Mouse (Mus musculus) ES-Bruce4 (cell line): ENCODE data around the gene Ripply2. TPM values are rescaled to one million over a fixed set of nuclear protein-coding genes. Genes with fewer than 3 reads are reported as not detected.
A peak's percentile ranks its signal among the peaks of the same experiment; 100 is the strongest.
"Not testable (repeated sequence)": the region's sequence is repeated elsewhere in the genome, so short reads cannot be mapped to it uniquely, and the experiment has no call there.

Experiments
- H3K27ac ChIP-seq: 2 replicates; pipeline ENCODE4 v1.5.1; 2012; ENCODE audit warnings: low read length, inconsistent platforms; ENCODE audit not compliant: insufficient read depth
- H3K27me3 ChIP-seq: 2 replicates; pipeline ENCODE4 v1.6.1; 2012; ENCODE audit warnings: mild to moderate bottlenecking, low read length, inconsistent platforms; ENCODE audit not compliant: control insufficient read depth, poor library complexity, insufficient read depth, severe bottlenecking
- H3K36me3 ChIP-seq: 2 replicates; pipeline ENCODE4 v1.6.1; 2012; ENCODE audit warnings: inconsistent platforms, mild to moderate bottlenecking, low read length, moderate library complexity; ENCODE audit not compliant: control insufficient read depth, poor library complexity, insufficient read depth, severe bottlenecking
- H3K4me1 ChIP-seq: one replicate; pipeline ENCODE4 v1.8.1; 2011; ENCODE audit warnings: low read length; ENCODE audit not compliant: control insufficient read depth, insufficient read depth
- H3K4me3 ChIP-seq: 2 replicates; pipeline ENCODE4 v1.5.1; 2011; ENCODE audit warnings: low read depth, mild to moderate bottlenecking, low read length
- H3K9ac ChIP-seq: 2 replicates; pipeline ENCODE4 v1.6.1; 2012; ENCODE audit warnings: low read depth, mild to moderate bottlenecking, inconsistent platforms; ENCODE audit not compliant: poor library complexity, severe bottlenecking
- H3K9me3 ChIP-seq: replicated peaks from 2 replicates; pipeline ENCODE4 v1.6.1; 2012; ENCODE audit warnings: mild to moderate bottlenecking, low read length, inconsistent platforms; ENCODE audit not compliant: control insufficient read depth, poor library complexity, insufficient read depth, severe bottlenecking
- CTCF ChIP-seq: IDR thresholded peaks from one replicate; pipeline ENCODE4 v1.8.1; 2011; ENCODE audit warnings: low read depth, low read length
- EP300 ChIP-seq: IDR thresholded peaks from 2 replicates; pipeline ENCODE4 v1.6.1; 2011; ENCODE audit warnings: low read depth, low read length; ENCODE audit not compliant: insufficient read depth
- POLR2A ChIP-seq: IDR thresholded peaks from one replicate; pipeline ENCODE4 v1.8.1; 2011; ENCODE audit warnings: low read length; ENCODE audit not compliant: insufficient read depth
- polyA plus RNA-seq: library from polyadenylated mRNA; stranded (reverse); fragments of >200 nt; gene quantifications from 2 replicates; pipeline ENCODE4 v1.2.4, GENCODE M21; 2011; ENCODE audit warnings: low read depth; ENCODE audit not compliant: missing spikeins, insufficient read depth, insufficient read length

Gene Ripply2
- not detected in 2 replicates for polyA plus RNA-seq

DNA sequence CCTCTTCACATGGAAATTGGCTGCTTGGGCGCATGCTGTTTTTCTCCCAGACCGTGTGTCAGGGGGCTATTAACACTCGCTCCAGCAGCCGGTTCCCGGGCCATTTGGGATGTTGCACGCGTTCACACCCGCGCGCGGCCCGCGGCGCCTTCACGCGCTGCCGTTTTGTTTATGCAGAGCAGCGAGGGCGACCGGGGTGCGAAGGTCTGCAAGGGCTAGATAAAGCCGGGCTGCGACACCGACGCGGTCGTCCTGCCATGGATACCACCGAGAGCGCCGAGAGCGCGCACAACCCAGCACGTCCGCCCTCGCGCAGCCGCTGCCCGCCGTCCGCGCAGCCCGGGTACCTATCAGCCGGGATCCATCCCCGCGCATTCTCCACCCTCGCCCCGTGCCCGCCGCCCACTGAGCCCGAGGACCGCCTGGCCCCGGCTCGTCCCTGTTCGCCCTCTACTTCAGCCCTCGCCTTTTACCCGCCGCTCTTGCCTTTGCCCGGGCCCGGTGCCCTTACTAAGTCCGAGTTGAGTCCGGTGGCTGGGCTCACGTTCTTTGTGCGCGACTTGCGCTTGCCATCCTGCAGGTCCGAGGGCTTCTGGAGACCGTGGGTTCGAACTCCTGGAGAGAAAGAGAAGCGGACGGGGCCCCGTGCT, at the start of gene Ripply2:
TSS of gene Ripply2 (plus strand) at position 250 of the 650 bp plus-strand sequence.
- TF ChIP-seq CTCF (no peak), EP300 (no peak), POLR2A (no peak)
- no peaks in the 10 kb centered on the region for H3K9me3 ChIP-seq
- peak within 1 kb of the TSS; percentile 46 for H3K9ac ChIP-seq
- peaks cover 5% of the 10 kb centered on the region for H3K27me3 ChIP-seq
- H3K4me3 ChIP-seq, result peak within 1 kb of the TSS; percentile 59
- no peaks in the 10 kb centered on the region for H3K4me1 ChIP-seq
- no peak within 1 kb of the TSS for H3K27ac ChIP-seq
- no peaks in the 10 kb centered on the region for H3K36me3 ChIP-seq

DNA sequence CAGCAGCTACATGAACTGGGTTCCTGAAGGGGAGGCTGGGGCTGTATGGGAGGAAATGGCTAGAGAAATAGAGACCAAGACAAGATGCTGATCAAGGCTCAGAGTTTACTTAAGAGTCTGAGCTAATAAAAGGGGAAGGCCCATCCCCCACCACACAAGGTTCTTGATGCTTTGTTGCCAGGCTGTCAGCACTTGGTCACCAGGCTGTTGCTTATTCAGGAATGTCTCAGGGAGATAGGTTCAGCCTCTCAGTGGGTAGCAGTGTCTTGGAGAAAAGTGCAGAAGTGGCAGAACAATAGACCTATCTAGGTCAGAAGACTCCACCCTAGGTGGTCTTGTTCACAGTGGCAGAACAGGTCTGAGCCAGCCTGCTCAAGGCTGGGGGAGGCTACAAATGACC, 42.9 kb upstream of the Ripply2 start:
- TF ChIP-seq EP300, result peak; percentile 40; the same call in 1 of the 2 replicates
- H3K36me3 ChIP-seq, result not testable (repeated sequence)

DNA sequence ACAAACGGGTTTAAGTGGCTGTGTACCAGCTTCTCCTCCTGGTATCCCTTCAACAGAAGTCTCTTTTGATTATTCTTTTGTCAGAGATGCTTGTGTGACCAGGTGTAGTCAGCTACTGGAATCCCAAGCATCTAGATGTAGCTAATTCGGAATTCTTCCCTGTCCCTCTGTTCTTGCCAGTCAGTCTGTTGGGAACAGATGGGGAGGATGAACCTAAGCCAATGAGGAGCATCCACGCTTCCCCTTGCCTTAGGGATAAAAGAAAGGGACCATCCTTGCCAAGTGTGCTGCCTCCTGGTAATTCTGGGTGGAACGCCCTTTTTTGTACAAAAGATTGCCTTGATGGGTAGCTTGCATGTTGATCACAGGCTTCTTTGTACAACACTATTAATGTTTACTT, 41.8 kb upstream of the Ripply2 start:
- no peaks in the 10 kb centered on the region for H3K36me3 ChIP-seq
- no peak overlapping the region for H3K9ac ChIP-seq
- no peaks in the 10 kb centered on the region for H3K9me3 ChIP-seq
- H3K27me3 ChIP-seq, result no peaks in the 10 kb centered on the region
- no peak overlapping the region for H3K4me3 ChIP-seq
- H3K4me1 ChIP-seq, result peaks cover 4% of the 10 kb centered on the region
- TF ChIP-seq POLR2A, result no peak
- no peak for TF ChIP-seq CTCF
- TF ChIP-seq EP300, result no peak
- no peak overlapping the region for H3K27ac ChIP-seq

More for the DNA sequence above, 42.9 kb upstream of the Ripply2 start:
- not testable (repeated sequence) for H3K4me3 ChIP-seq, H3K4me1 ChIP-seq, H3K9ac ChIP-seq, H3K27me3 ChIP-seq, H3K9me3 ChIP-seq
- peak overlapping the region; percentile 9; the same call in 1 of the 2 replicates for H3K27ac ChIP-seq

DNA sequence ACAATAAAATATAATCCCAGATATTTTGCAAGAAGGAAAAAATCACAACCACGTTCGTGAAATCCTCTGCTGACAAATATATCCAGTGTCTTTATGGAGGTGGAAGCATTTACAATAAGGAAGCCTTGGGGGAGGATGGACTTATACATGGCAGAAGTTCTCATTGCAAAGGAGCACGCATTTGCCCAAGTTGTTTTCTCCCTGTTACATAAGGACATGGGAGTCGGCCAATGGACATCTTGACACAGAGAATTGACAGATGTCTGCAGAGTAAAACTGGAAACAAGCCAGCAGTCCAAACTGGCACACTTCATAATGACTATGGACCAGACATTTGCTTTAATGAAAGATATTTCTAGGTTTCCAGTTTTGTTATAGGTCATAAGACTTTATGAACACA, 38.4 kb upstream of the Ripply2 start:
- Histone ChIP-seq H3K4me1 (peaks cover 4% of the 10 kb centered on the region), H3K27ac (no peak overlapping the region), H3K9ac (no peak overlapping the region), H3K9me3 (no peaks in the 10 kb centered on the region), H3K27me3 (no peaks in the 10 kb centered on the region), H3K36me3 (no peaks in the 10 kb centered on the region), H3K4me3 (no peak overlapping the region)
- TF ChIP-seq POLR2A (no peak), CTCF (no peak), EP300 (no peak)

DNA sequence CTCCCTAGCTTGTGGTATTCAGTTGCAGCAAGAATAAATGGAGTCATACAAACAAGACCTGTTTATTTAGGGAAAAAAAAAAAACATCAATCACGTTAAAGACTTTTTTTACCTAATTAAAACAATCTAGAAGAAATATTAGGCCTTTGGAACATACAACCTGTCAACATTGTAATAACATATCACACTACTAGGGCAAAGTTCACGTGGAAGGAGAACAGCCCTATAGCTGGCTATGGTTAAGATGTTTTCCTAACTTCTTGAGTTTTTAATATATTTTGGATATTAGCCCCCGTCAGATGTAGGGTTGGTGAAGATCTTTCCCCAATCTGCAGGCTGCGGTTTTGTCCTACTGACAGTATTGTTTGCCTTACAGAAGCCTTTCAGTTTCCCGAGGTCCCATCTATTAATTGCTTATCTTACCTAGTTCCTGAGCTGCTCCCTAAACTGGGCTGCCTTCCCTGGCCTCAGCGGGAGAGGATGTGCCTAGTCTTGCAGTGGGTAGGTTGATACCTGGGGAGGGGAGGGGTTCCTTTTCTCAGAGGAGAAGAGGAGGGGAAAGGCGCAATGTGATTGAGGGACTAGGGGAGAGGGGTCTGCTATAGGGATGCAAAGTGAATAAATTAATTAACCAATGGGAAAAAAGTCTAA, 37.0 kb upstream of the Ripply2 start:
- Histone ChIP-seq H3K9ac (no peak overlapping the region), H3K27me3 (no peaks in the 10 kb centered on the region), H3K4me1 (no peaks in the 10 kb centered on the region), H3K36me3 (no peaks in the 10 kb centered on the region), H3K27ac (no peak overlapping the region), H3K9me3 (no peaks in the 10 kb centered on the region), H3K4me3 (no peak overlapping the region)
- TF ChIP-seq CTCF, result no peak
- no peak for TF ChIP-seq POLR2A
- TF ChIP-seq EP300, result no peak

DNA sequence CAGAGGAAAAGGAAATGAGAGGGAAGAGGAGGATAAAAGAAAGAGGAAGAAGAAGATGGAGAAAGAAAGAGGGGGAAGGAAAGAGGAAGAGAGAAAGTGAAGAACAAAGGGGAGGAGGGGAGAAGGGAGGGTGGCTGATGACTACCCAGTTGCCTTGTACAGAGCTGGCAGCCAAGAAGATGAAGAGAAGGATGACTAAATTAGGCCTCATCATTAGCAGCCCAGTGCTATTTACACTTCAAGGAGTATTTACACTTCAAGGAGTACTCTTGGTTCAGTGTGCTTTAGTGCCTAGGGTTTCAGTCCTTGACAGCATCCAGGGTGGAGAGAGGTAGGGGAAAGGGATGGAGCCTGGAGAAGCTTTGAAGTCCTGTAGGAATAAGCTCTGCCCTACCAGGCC, 35.3 kb upstream of the Ripply2 start:
- no peak overlapping the region for H3K4me3 ChIP-seq
- no peaks in the 10 kb centered on the region for H3K9me3 ChIP-seq
- no peak overlapping the region for H3K27ac ChIP-seq
- H3K4me1 ChIP-seq, result no peaks in the 10 kb centered on the region
- no peaks in the 10 kb centered on the region for H3K36me3 ChIP-seq
- H3K9ac ChIP-seq, result no peak overlapping the region
- no peak for TF ChIP-seq POLR2A
- no peak for TF ChIP-seq CTCF
- TF ChIP-seq EP300, result no peak
- no peaks in the 10 kb centered on the region for H3K27me3 ChIP-seq
